8 mouse cellular contexts compared by ENCODE assay signal in genomic region chr6:124814858-124815774, GRCm38 (mm10). TPM values are rescaled to one million over a fixed set of nuclear protein-coding genes. Genes with fewer than 3 reads are reported as not detected.
DNase-seq lines count a peak whose midpoint lies in the region; ATAC-seq and TF ChIP-seq lines count a peak whose summit lies in the region.
"Had no signal": no experiment of that assay in that cellular context is flagged by ENCODE, and none has a peak within 500 bp of the region (broad histone marks: within the 10 kb centered on the region; RNA-seq: fewer than 3 reads in every experiment).

No protein-coding gene starts in this region.

- H3K27ac ChIP-seq in hindbrain, embryonic 10.5 days: no peak overlapping the region; the same call in 1 of the 2 replicates
- no peak overlapping the region for H3K27ac ChIP-seq in hindbrain, embryonic 14.5 days
- H3K27ac ChIP-seq in embryonic facial prominence, embryonic 12.5 days: peak overlapping the region; percentile 89; the same call in 1 of the 2 replicates
- no peak overlapping the region for H3K27ac ChIP-seq in hindbrain, embryonic 15.5 days (replicated peaks)
- no peak overlapping the region; the same call in 1 of the 2 replicates for H3K27ac ChIP-seq in midbrain, embryonic 12.5 days (replicated peaks)
- H3K27ac ChIP-seq in thymus, adult 2 months (ENCODE audit: control insufficient read depth, insufficient read depth, low read length): no peak overlapping the region

- WGBS in hindbrain, embryonic 10.5 days: 80% methylated on average over 9 of the region's 9 CpGs
- 68% methylated on average over 9 of the region's 9 CpGs for WGBS in hindbrain, embryonic 14.5 days
- 67% methylated on average over 9 of the region's 9 CpGs for WGBS in embryonic facial prominence, embryonic 12.5 days
- 66% methylated on average over 9 of the region's 9 CpGs for WGBS in hindbrain, embryonic 15.5 days
- 67% methylated on average over 9 of the region's 9 CpGs for WGBS in midbrain, embryonic 12.5 days
- WGBS in thymus, adult 2 months: 93% methylated on average over 9 of the region's 9 CpGs

- no peaks in the 10 kb centered on the region for H3K9me3 ChIP-seq in hindbrain, embryonic 10.5 days
- no peaks in the 10 kb centered on the region for H3K9me3 ChIP-seq in hindbrain, embryonic 14.5 days (ENCODE audit: control insufficient read depth, low read length)
- H3K9me3 ChIP-seq in embryonic facial prominence, embryonic 12.5 days: no peaks in the 10 kb centered on the region
- H3K9me3 ChIP-seq in hindbrain, embryonic 15.5 days: no peaks in the 10 kb centered on the region
- H3K9me3 ChIP-seq in midbrain, embryonic 12.5 days: no peaks in the 10 kb centered on the region

- H3K27me3 ChIP-seq in hindbrain, embryonic 10.5 days (ENCODE audit: insufficient read depth, poor library complexity, severe bottlenecking): no peaks in the 10 kb centered on the region
- H3K27me3 ChIP-seq in hindbrain, embryonic 14.5 days (ENCODE audit: control insufficient read depth, insufficient read depth, low read length): no peaks in the 10 kb centered on the region
- no peaks in the 10 kb centered on the region for H3K27me3 ChIP-seq in embryonic facial prominence, embryonic 12.5 days
- no peaks in the 10 kb centered on the region for H3K27me3 ChIP-seq in hindbrain, embryonic 15.5 days
- H3K27me3 ChIP-seq in midbrain, embryonic 12.5 days: no peaks in the 10 kb centered on the region
- no peaks in the 10 kb centered on the region for H3K27me3 ChIP-seq in thymus, adult 2 months (ENCODE audit: control insufficient read depth, insufficient read depth, low read length)

- TF ChIP-seq CTCF in thymus, adult 2 months (IDR thresholded peaks at IDR 0.05; ENCODE audit: borderline replicate concordance, control insufficient read depth, extremely low read depth, insufficient read depth, low read length, poor library complexity): no peak

- no peak for ATAC-seq in hindbrain, embryonic 14.5 days (ENCODE audit: low FRiP score)
- no peak for ATAC-seq in embryonic facial prominence, embryonic 12.5 days (ENCODE audit: insufficient number of reproducible peaks, insufficient read depth, low FRiP score, low TSS enrichment)
- no peak for ATAC-seq in hindbrain, embryonic 15.5 days (ENCODE audit: low FRiP score, low read depth)
- no peak for ATAC-seq in midbrain, embryonic 12.5 days (ENCODE audit: low FRiP score, low read depth)

- no peak for DNase-seq in hindbrain, embryonic 10.5 days (ENCODE audit: low spot score)
- DNase-seq in hindbrain, embryonic 14.5 days (ENCODE audit: low spot score): no peak
- DNase-seq in embryo, embryonic 10 days (ENCODE audit: low spot score): no peak
- no peak for DNase-seq in thymus, adult 2 months
- DNase-seq: right cerebral cortex, postnatal 14 days had no signal

- H3K36me3 ChIP-seq in hindbrain, embryonic 10.5 days: peaks cover 80% of the 10 kb centered on the region
- peaks cover 71% of the 10 kb centered on the region for H3K36me3 ChIP-seq in hindbrain, embryonic 14.5 days (replicated peaks; ENCODE audit: control insufficient read depth, insufficient read depth)
- peaks cover 72% of the 10 kb centered on the region for H3K36me3 ChIP-seq in embryonic facial prominence, embryonic 12.5 days
- H3K36me3 ChIP-seq in hindbrain, embryonic 15.5 days: peaks cover 47% of the 10 kb centered on the region
- peaks cover 64% of the 10 kb centered on the region for H3K36me3 ChIP-seq in midbrain, embryonic 12.5 days
- H3K36me3 ChIP-seq in thymus, adult 2 months (ENCODE audit: control insufficient read depth, insufficient read depth, low read length): peaks cover 19% of the 10 kb centered on the region

- H3K9ac ChIP-seq in hindbrain, embryonic 14.5 days: no peak overlapping the region
- H3K9ac ChIP-seq in embryonic facial prominence, embryonic 12.5 days: no peak overlapping the region
- no peak overlapping the region for H3K9ac ChIP-seq in hindbrain, embryonic 15.5 days
- H3K9ac ChIP-seq in midbrain, embryonic 12.5 days (replicated peaks): no peak overlapping the region

- H3K4me3 ChIP-seq in hindbrain, embryonic 10.5 days: peak overlapping the region; percentile 92
- H3K4me3 ChIP-seq in hindbrain, embryonic 14.5 days (replicated peaks; ENCODE audit: low read length): no peak overlapping the region
- H3K4me3 ChIP-seq in embryonic facial prominence, embryonic 12.5 days: no peak overlapping the region
- H3K4me3 ChIP-seq in hindbrain, embryonic 15.5 days: no peak overlapping the region
- H3K4me3 ChIP-seq in midbrain, embryonic 12.5 days: no peak overlapping the region
- no peak overlapping the region for H3K4me3 ChIP-seq in thymus, adult 2 months (ENCODE audit: control insufficient read depth, insufficient read depth, low read length)

- no peak for TF ChIP-seq POLR2A in thymus, adult 2 months (IDR thresholded peaks at IDR 0.05; ENCODE audit: control insufficient read depth, extremely low read depth, insufficient read depth, low read length, poor library complexity)

- H3K4me1 ChIP-seq in hindbrain, embryonic 10.5 days (replicated peaks): peaks cover 45% of the 10 kb centered on the region
- peaks cover 20% of the 10 kb centered on the region for H3K4me1 ChIP-seq in hindbrain, embryonic 14.5 days (replicated peaks; ENCODE audit: control insufficient read depth, insufficient read depth, low read length)
- peaks cover 26% of the 10 kb centered on the region for H3K4me1 ChIP-seq in embryonic facial prominence, embryonic 12.5 days
- H3K4me1 ChIP-seq in hindbrain, embryonic 15.5 days (replicated peaks): peaks cover 30% of the 10 kb centered on the region
- peaks cover 32% of the 10 kb centered on the region for H3K4me1 ChIP-seq in midbrain, embryonic 12.5 days
- H3K4me1 ChIP-seq in thymus, adult 2 months (replicated peaks; ENCODE audit: control insufficient read depth, insufficient read depth, low read length): peaks cover 15% of the 10 kb centered on the region

- H3K4me2 ChIP-seq in hindbrain, embryonic 14.5 days (replicated peaks): no peak overlapping the region
- H3K4me2 ChIP-seq in embryonic facial prominence, embryonic 12.5 days (replicated peaks): no peak overlapping the region
- peak overlapping the region; percentile 72 for H3K4me2 ChIP-seq in hindbrain, embryonic 15.5 days
- 0 out of 2 replicates have a peak overlapping the region, but pooled peaks have one; percentile 88 for H3K4me2 ChIP-seq in midbrain, embryonic 12.5 days (replicated peaks)

RNA-seq across cellular contexts. Expression of gene Tpi1, which starts 1.0 kb away (rescaled TPM):
- polyA plus RNA-seq in hindbrain, embryonic 10.5 days (2016; fragmentation: Nextera tagmentation; extraction: Ambion mirVana): 794 and 931 TPM in 2 replicates
- polyA plus RNA-seq in hindbrain, embryonic 14.5 days (2014; fragmentation: Nextera tagmentation; extraction: Ambion mirVana): 413 and 474 TPM in 2 replicates
- polyA plus RNA-seq in embryonic facial prominence, embryonic 12.5 days (2016; fragmentation: Nextera tagmentation; extraction: Ambion mirVana): 615 and 621 TPM in 2 replicates
- polyA plus RNA-seq in hindbrain, embryonic 15.5 days (2015; fragmentation: Nextera tagmentation; extraction: Ambion mirVana): 468 and 478 TPM in 2 replicates
- polyA plus RNA-seq in midbrain, embryonic 12.5 days (2016; fragmentation: Nextera tagmentation; extraction: Ambion mirVana): 423 and 428 TPM in 2 replicates
- 171 and 181 TPM in 2 replicates for polyA plus RNA-seq in thymus, adult 2 months (2012; rRNA removed)

RNA-seq across cellular contexts. Expression of gene Spsb2, which starts 6.7 kb away (rescaled TPM):
- polyA plus RNA-seq in hindbrain, embryonic 10.5 days (2016; fragmentation: Nextera tagmentation; extraction: Ambion mirVana): 8.3 and 8.7 TPM in 2 replicates
- 5.2 and 6.6 TPM in 2 replicates for polyA plus RNA-seq in hindbrain, embryonic 14.5 days (2014; fragmentation: Nextera tagmentation; extraction: Ambion mirVana)
- polyA plus RNA-seq in embryonic facial prominence, embryonic 12.5 days (2016; fragmentation: Nextera tagmentation; extraction: Ambion mirVana): 7.8 and 10.5 TPM in 2 replicates
- 9.0 and 9.3 TPM in 2 replicates for polyA plus RNA-seq in hindbrain, embryonic 15.5 days (2015; fragmentation: Nextera tagmentation; extraction: Ambion mirVana)
- 8.1 and 8.6 TPM in 2 replicates for polyA plus RNA-seq in midbrain, embryonic 12.5 days (2016; fragmentation: Nextera tagmentation; extraction: Ambion mirVana)
- 7.1 and 8.1 TPM in 2 replicates for polyA plus RNA-seq in thymus, adult 2 months (2012; rRNA removed)

RNA-seq across cellular contexts. Expression of gene Usp5, which starts 14.2 kb away (rescaled TPM):
- polyA plus RNA-seq in hindbrain, embryonic 10.5 days (2016; fragmentation: Nextera tagmentation; extraction: Ambion mirVana): 206 and 211 TPM in 2 replicates
- 180 and 182 TPM in 2 replicates for polyA plus RNA-seq in hindbrain, embryonic 14.5 days (2014; fragmentation: Nextera tagmentation; extraction: Ambion mirVana)
- 191 and 197 TPM in 2 replicates for polyA plus RNA-seq in embryonic facial prominence, embryonic 12.5 days (2016; fragmentation: Nextera tagmentation; extraction: Ambion mirVana)
- polyA plus RNA-seq in hindbrain, embryonic 15.5 days (2015; fragmentation: Nextera tagmentation; extraction: Ambion mirVana): 203 and 209 TPM in 2 replicates
- 213 and 214 TPM in 2 replicates for polyA plus RNA-seq in midbrain, embryonic 12.5 days (2016; fragmentation: Nextera tagmentation; extraction: Ambion mirVana)
- 118 and 121 TPM in 2 replicates for polyA plus RNA-seq in thymus, adult 2 months (2012; rRNA removed)

RNA-seq across cellular contexts. Expression of gene Cdca3, which starts 14.2 kb away (rescaled TPM):
- 232 and 255 TPM in 2 replicates for polyA plus RNA-seq in hindbrain, embryonic 10.5 days (2016; fragmentation: Nextera tagmentation; extraction: Ambion mirVana)
- polyA plus RNA-seq in hindbrain, embryonic 14.5 days (2014; fragmentation: Nextera tagmentation; extraction: Ambion mirVana): 29.3 and 36.2 TPM in 2 replicates
- 157 and 166 TPM in 2 replicates for polyA plus RNA-seq in embryonic facial prominence, embryonic 12.5 days (2016; fragmentation: Nextera tagmentation; extraction: Ambion mirVana)
- polyA plus RNA-seq in hindbrain, embryonic 15.5 days (2015; fragmentation: Nextera tagmentation; extraction: Ambion mirVana): 35.3 and 44.0 TPM in 2 replicates
- polyA plus RNA-seq in midbrain, embryonic 12.5 days (2016; fragmentation: Nextera tagmentation; extraction: Ambion mirVana): 168 and 169 TPM in 2 replicates
- 202 and 248 TPM in 2 replicates for polyA plus RNA-seq in thymus, adult 2 months (2012; rRNA removed)

RNA-seq across cellular contexts. Expression of gene Gnb3, which starts 25.0 kb away (rescaled TPM):
- polyA plus RNA-seq in hindbrain, embryonic 10.5 days (2016; fragmentation: Nextera tagmentation; extraction: Ambion mirVana): 0.44 and 0.76 TPM in 2 replicates
- polyA plus RNA-seq in hindbrain, embryonic 14.5 days (2014; fragmentation: Nextera tagmentation; extraction: Ambion mirVana): 0.21 and 1.2 TPM in 2 replicates
- polyA plus RNA-seq in embryonic facial prominence, embryonic 12.5 days (2016; fragmentation: Nextera tagmentation; extraction: Ambion mirVana): 0.58 and 1.0 TPM in 2 replicates
- 0.83 and 3.3 TPM in 2 replicates for polyA plus RNA-seq in hindbrain, embryonic 15.5 days (2015; fragmentation: Nextera tagmentation; extraction: Ambion mirVana)
- 5.5 TPM in 2 replicates for polyA plus RNA-seq in midbrain, embryonic 12.5 days (2016; fragmentation: Nextera tagmentation; extraction: Ambion mirVana)
- polyA plus RNA-seq in thymus, adult 2 months (2012; rRNA removed): 2.8 and 4.0 TPM in 2 replicates

Comparison
In these comparisons a context has a peak if more than half of its experiments do, and no peak if none do; other contexts are left out.
1. H3K4me2 ChIP-seq: peak in hindbrain, embryonic 15.5 days (single experiment) and midbrain, embryonic 12.5 days (single experiment); none in hindbrain, embryonic 14.5 days (single experiment) and embryonic facial prominence, embryonic 12.5 days (single experiment).